ENCODE assay signal across 11 mouse cellular contexts in genomic region chr2:44336720-44337354, GRCm38 (mm10).
DNase-seq lines count a peak whose midpoint lies in the region; ATAC-seq and TF ChIP-seq lines count a peak whose summit lies in the region.
"Had no signal": no experiment of that assay in that cellular context is flagged by ENCODE, and none has a peak within 500 bp of the region (broad histone marks: within the 10 kb centered on the region; RNA-seq: fewer than 3 reads in every experiment).

No protein-coding gene starts in this region.

- H3K27me3 ChIP-seq in forebrain, embryonic 11.5 days (ENCODE audit: control insufficient read depth, insufficient read depth, low read length) = no peaks in the 10 kb centered on the region
- no peaks in the 10 kb centered on the region for H3K27me3 ChIP-seq in forebrain, embryonic 10.5 days (ENCODE audit: poor library complexity, severe bottlenecking)
- H3K27me3 ChIP-seq in lung, postnatal 0 days (replicated peaks; ENCODE audit: insufficient read depth, low read length) = no peaks in the 10 kb centered on the region

- H3K9ac ChIP-seq in forebrain, embryonic 11.5 days (ENCODE audit: low read length) = no peak overlapping the region
- H3K9ac ChIP-seq in lung, postnatal 0 days (replicated peaks; ENCODE audit: low read depth) = no peak overlapping the region

- ATAC-seq in forebrain, embryonic 11.5 days (replicated peaks; ENCODE audit: low FRiP score) = peak; percentile 69; the same call in 1 of the 2 replicates
- ATAC-seq in lung, postnatal 0 days = no peak

- peak; percentile 50 for DNase-seq in forebrain, embryonic 11.5 days (ENCODE audit: low spot score)
- DNase-seq in forebrain, embryonic 10.5 days (ENCODE audit: extremely low spot score, low spot score) = no peak
- no peak for DNase-seq in lung, postnatal 0 days (ENCODE audit: low spot score)
- DNase-seq in lung, postnatal 14 days = no peak
- peak; percentile 21 for DNase-seq in R1 (ENCODE audit: low read depth, low spot score)
- peak; percentile 49 for DNase-seq in retina, embryonic 14.5 days (ENCODE audit: low spot score)
- DNase-seq in gastrocnemius, postnatal 36 days = no peak
- no peak for DNase-seq in thymus, postnatal 14 days
- DNase-seq: heart, postnatal 4 days had no signal

- intact Hi-C loops in gastrocnemius, postnatal 36 days (cut with DNase I) = no loop called here

- no peaks in the 10 kb centered on the region for H3K36me3 ChIP-seq in forebrain, embryonic 11.5 days (ENCODE audit: control insufficient read depth, insufficient read depth, low read length)
- H3K36me3 ChIP-seq in forebrain, embryonic 10.5 days (replicated peaks) = no peaks in the 10 kb centered on the region
- no peaks in the 10 kb centered on the region for H3K36me3 ChIP-seq in lung, postnatal 0 days (ENCODE audit: insufficient read depth, low read length)
- H3K36me3 ChIP-seq: limb, embryonic 10.5 days had no signal

- H3K4me3 ChIP-seq in forebrain, embryonic 11.5 days (ENCODE audit: low read depth, low read length) = no peak overlapping the region
- H3K4me3 ChIP-seq in forebrain, embryonic 10.5 days = no peak overlapping the region
- H3K4me3 ChIP-seq in lung, postnatal 0 days (ENCODE audit: low read depth, low read length) = no peak overlapping the region
- H3K4me3 ChIP-seq: limb, embryonic 10.5 days; myocyte had no signal

- H3K9me3 ChIP-seq in forebrain, embryonic 11.5 days (ENCODE audit: control insufficient read depth, low read length) = no peaks in the 10 kb centered on the region
- no peaks in the 10 kb centered on the region for H3K9me3 ChIP-seq in forebrain, embryonic 10.5 days
- no peaks in the 10 kb centered on the region for H3K9me3 ChIP-seq in lung, postnatal 0 days (ENCODE audit: low read length)
- H3K9me3 ChIP-seq: limb, embryonic 10.5 days had no signal

- H3K4me1 ChIP-seq in forebrain, embryonic 11.5 days (replicated peaks; ENCODE audit: control insufficient read depth, insufficient read depth, low read length) = no peaks in the 10 kb centered on the region
- peaks cover 4% of the 10 kb centered on the region; the same call in 1 of the 2 replicates for H3K4me1 ChIP-seq in forebrain, embryonic 10.5 days
- no peaks in the 10 kb centered on the region for H3K4me1 ChIP-seq in lung, postnatal 0 days (ENCODE audit: insufficient read depth, low read depth, low read length)

- no peak overlapping the region for H3K27ac ChIP-seq in forebrain, embryonic 11.5 days (ENCODE audit: low read depth, low read length)
- H3K27ac ChIP-seq in forebrain, embryonic 10.5 days = no peak overlapping the region
- no peak overlapping the region for H3K27ac ChIP-seq in lung, postnatal 0 days (ENCODE audit: low read length)
- H3K27ac ChIP-seq: limb, embryonic 10.5 days had no signal

- TF ChIP-seq EP300 in lung, postnatal 0 days (IDR thresholded peaks at IDR 0.05) = no peak

- peak; percentile 64 for TF ChIP-seq CTCF in lung, postnatal 0 days (IDR thresholded peaks at IDR 0.05)

- no peak overlapping the region for H3K4me2 ChIP-seq in forebrain, embryonic 11.5 days (ENCODE audit: low read depth, low read length, severe bottlenecking)
- no peak overlapping the region for H3K4me2 ChIP-seq in lung, postnatal 0 days (replicated peaks; ENCODE audit: low read depth, low read length)

- WGBS in forebrain, embryonic 11.5 days = 59% methylated on average over 5 of the region's 5 CpGs
- WGBS in forebrain, embryonic 10.5 days = 72% methylated on average over 5 of the region's 5 CpGs
- WGBS in lung, postnatal 0 days = 74% methylated on average over 5 of the region's 5 CpGs

Comparison
In these comparisons a context has a peak if more than half of its experiments do, and no peak if none do; other contexts are left out.
1. DNase-seq: peak in forebrain, embryonic 11.5 days (single experiment), R1 (single experiment) and retina, embryonic 14.5 days (single experiment); none in forebrain, embryonic 10.5 days (single experiment), lung, postnatal 0 days (single experiment), lung, postnatal 14 days (single experiment), gastrocnemius, postnatal 36 days (0 of 2) and thymus, postnatal 14 days (single experiment).